Mouse (Mus musculus) liver, embryonic 15.5 days (tissue): ENCODE measurements around the gene Aipl1. TPM values are rescaled to one million over a fixed set of nuclear protein-coding genes. Genes with fewer than 3 reads are reported as not detected.

Source experiments
- ATAC-seq: fragments of 200-750 bp; cut with Nextera tagmentation; 2 replicates; pipeline ENCODE4 v1.8.0; 2017; ENCODE audit warnings: moderate number of reproducible peaks, mild to moderate bottlenecking, moderate library complexity; ENCODE audit not compliant: insufficient read depth
- H3K27ac ChIP-seq: fragments of 300-500 bp; sonication (generic); replicated peaks from 2 replicates; pipeline ENCODE4 v1.5.1; 2015; ENCODE audit warnings: mild to moderate bottlenecking, inconsistent platforms
- H3K27me3 ChIP-seq: fragments of 300-500 bp; sonication (generic); 2 replicates; pipeline ENCODE4 v1.6.1; 2015; ENCODE audit warnings: mild to moderate bottlenecking, inconsistent platforms
- H3K36me3 ChIP-seq: fragments of 300-500 bp; sonication (generic); replicated peaks from 2 replicates; pipeline ENCODE4 v1.6.1; 2015; ENCODE audit warnings: moderate library complexity, mild to moderate bottlenecking, inconsistent platforms
- H3K4me1 ChIP-seq: fragments of 300-500 bp; sonication (generic); replicated peaks from 2 replicates; pipeline ENCODE4 v1.6.1; 2015; ENCODE audit warnings: inconsistent platforms
- H3K4me2 ChIP-seq: fragments of 300-500 bp; sonication (generic); 2 replicates; pipeline ENCODE4 v1.6.1; 2015; ENCODE audit warnings: moderate library complexity, mild to moderate bottlenecking, inconsistent platforms
- H3K4me3 ChIP-seq: fragments of 300-500 bp; sonication (generic); replicated peaks from 2 replicates; pipeline ENCODE4 v1.5.1; 2015; ENCODE audit warnings: mild to moderate bottlenecking, inconsistent platforms
- H3K9ac ChIP-seq: fragments of 300-500 bp; sonication (generic); 2 replicates; pipeline ENCODE4 v1.6.1; 2015; ENCODE audit warnings: moderate library complexity, mild to moderate bottlenecking, inconsistent platforms
- H3K9me3 ChIP-seq: fragments of 300-500 bp; sonication (generic); replicated peaks from 2 replicates; pipeline ENCODE4 v1.6.1; 2016; ENCODE audit warnings: inconsistent platforms
- WGBS: fragments of 180-500 bp; shearing (Covaris S2); methylation state at CpG from one replicate; pipeline ENCODE4 v1.1.7; 2015; ENCODE audit warnings: mixed read lengths; ENCODE audit not compliant: insufficient replicate concordance; 5-methylcytosine and 5-hydroxymethylcytosine counted together
- polyA plus RNA-seq: library from polyadenylated mRNA; unstranded; fragments of >200 nt; fragmentation: Nextera tagmentation; extraction: Ambion mirVana; gene quantifications from 2 replicates; pipeline ENCODE4 v1.2.1, GENCODE M21; 2015

Aipl1 gene
- polyA plus RNA-seq, 1 experiment from 2014 or later: 0.05 TPM

DNA sequence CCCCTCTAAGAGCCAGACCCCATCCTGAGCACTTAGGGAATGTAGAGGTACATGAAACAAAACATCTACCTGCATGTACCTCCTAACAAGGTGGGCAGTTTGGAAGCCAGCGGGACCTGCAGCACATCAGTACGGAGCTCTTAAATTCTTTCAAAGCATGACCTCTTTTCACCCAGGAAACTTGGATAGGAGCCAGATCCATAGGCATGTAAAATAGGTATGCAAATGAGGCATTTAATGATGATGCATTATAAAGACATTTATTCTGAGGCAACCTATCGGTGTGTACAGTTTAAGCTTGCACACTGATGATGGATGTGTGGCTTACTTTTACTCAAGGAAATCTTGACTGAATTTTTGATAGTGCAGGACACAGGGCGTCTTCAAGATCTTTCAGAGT is 22.6 kb downstream of the Aipl1 start:
- Histone ChIP-seq H3K9ac (no peak overlapping the region), H3K9me3 (no peaks in the 10 kb centered on the region), H3K27ac (no peak overlapping the region), H3K4me2 (no peak overlapping the region), H3K4me1 (peaks cover 2% of the 10 kb centered on the region; the same call in 1 of the 2 replicates), H3K27me3 (no peaks in the 10 kb centered on the region), H3K4me3 (no peak overlapping the region), H3K36me3 (no peaks in the 10 kb centered on the region)
- no peak for ATAC-seq
- 69% methylated on average over 4 of the region's 4 CpGs for WGBS

DNA sequence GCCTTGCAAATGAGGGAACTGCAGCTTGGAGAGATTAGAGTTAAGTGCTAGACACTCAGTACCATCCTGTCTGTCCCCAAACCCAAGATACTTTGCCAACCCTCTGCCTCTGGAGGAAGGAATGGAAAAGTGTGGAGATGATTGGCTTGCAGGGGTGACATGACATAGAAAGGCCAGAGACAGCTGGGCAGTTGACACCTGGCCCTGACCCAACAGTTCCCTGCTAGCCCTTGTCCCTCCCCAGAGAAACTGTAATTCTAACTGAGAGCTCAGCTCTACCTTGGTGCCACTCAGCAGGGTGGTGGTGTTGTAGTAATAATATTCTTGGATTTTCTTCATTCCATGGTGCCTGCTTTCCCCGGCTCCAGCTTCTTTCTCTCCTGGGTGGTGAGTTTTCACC is 25.4 kb downstream of the Aipl1 start:
- H3K27ac ChIP-seq: no peak overlapping the region
- H3K4me2 ChIP-seq: no peak overlapping the region
- H3K4me1 ChIP-seq: peaks cover 2% of the 10 kb centered on the region; the same call in 1 of the 2 replicates
- H3K4me3 ChIP-seq: no peak overlapping the region
- no peak for ATAC-seq
- H3K9ac ChIP-seq: no peak overlapping the region
- 46% methylated on average over 1 of the region's 1 CpGs for WGBS
- H3K36me3 ChIP-seq: no peaks in the 10 kb centered on the region
- no peaks in the 10 kb centered on the region for H3K9me3 ChIP-seq
- H3K27me3 ChIP-seq: no peaks in the 10 kb centered on the region

DNA sequence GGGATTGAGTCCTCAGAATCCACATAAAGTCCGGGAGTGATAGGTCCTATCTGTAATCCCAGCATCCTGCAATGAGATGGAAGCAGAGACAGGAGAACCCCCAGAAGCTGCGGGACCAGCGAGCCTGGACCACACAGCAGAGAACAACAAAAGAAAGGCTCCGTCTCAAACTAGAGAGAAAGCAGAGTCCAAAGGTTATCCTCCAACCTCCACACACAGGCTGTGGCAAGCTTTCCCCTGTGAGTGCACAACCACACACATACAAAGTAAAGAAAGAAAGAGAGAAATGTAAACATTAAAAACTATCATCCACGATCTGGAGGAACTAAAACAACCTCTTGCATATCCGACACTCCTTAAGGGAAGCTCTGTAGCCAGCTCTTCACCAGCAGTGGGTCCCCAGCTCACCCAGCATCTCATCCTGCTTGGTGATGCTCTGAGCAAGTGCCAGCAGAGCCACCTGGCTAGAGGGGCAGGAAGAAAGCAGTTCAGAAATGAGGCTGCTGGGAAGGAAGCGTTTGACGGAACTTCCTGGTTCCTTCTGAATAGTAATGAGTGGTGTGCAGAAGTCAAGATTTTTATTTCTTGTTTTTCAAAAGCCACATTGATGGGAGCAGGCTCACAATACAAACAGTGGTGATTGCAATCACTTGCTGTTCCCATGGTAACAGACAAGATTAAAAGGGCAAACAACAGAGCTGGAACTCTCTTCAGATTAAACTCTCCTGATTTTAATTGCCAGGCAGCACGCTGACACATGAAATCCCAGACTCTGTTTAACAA is 26.2 kb downstream of the Aipl1 start:
- no peak for ATAC-seq
- Histone ChIP-seq H3K27ac (no peak overlapping the region), H3K4me2 (no peak overlapping the region), H3K27me3 (no peaks in the 10 kb centered on the region), H3K4me1 (peaks cover 2% of the 10 kb centered on the region; the same call in 1 of the 2 replicates), H3K4me3 (no peak overlapping the region), H3K36me3 (no peaks in the 10 kb centered on the region), H3K9ac (no peak overlapping the region), H3K9me3 (no peaks in the 10 kb centered on the region)
- 33% methylated on average over 9 of the region's 9 CpGs for WGBS

DNA sequence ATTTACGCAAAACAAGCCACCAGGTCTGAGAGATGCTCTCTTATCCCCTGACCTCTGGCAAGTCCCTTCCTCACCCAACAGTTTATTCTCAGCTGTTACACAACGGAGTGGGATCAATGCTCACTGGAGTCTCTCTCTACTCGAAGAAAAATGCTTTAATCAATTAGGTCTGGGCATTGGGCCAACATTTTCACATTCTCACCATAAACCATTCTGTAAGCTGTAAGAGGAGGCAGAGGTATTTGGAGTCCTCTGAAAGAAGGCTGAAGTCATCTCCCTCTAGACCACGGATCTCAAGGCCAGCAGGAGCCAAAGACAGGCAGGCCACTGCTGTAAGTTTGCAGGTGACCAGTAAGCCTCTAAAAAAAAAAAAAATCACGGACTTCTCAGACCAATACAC is 26.9 kb downstream of the Aipl1 start:
- ATAC-seq: no peak
- Histone ChIP-seq H3K9ac (no peak overlapping the region), H3K9me3 (no peaks in the 10 kb centered on the region), H3K36me3 (no peaks in the 10 kb centered on the region), H3K27me3 (no peaks in the 10 kb centered on the region), H3K4me2 (no peak overlapping the region), H3K27ac (no peak overlapping the region), H3K4me1 (peaks cover 2% of the 10 kb centered on the region; the same call in 1 of the 2 replicates), H3K4me3 (no peak overlapping the region)
- WGBS: 44% methylated on average over 5 of the region's 5 CpGs

DNA sequence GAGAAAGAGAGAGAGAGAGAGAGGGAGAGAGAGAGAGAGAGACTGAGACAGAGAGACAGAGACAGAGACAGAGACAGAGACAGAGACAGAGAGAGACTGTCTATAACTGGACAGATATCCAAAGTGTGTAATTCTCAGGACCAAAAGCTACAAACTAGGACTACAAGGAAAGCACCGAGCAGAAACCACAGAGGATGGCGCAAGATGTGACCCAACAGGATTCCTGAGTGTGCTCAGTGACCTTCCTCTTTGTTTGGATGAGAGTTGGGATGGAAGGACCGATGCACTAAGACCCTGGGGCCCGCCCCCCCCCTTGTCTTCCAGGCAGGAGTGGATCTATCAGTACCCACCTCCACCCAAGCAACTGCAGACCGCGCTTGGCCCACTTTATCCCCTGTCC is 31.8 kb downstream of the Aipl1 start:
- ATAC-seq: no peak
- H3K4me3 ChIP-seq: no peak overlapping the region
- WGBS: 70% methylated on average over 6 of the region's 6 CpGs
- H3K9ac ChIP-seq: no peak overlapping the region
- no peaks in the 10 kb centered on the region for H3K9me3 ChIP-seq
- H3K4me2 ChIP-seq: no peak overlapping the region
- no peaks in the 10 kb centered on the region for H3K4me1 ChIP-seq
- H3K27ac ChIP-seq: no peak overlapping the region
- H3K36me3 ChIP-seq: no peaks in the 10 kb centered on the region
- H3K27me3 ChIP-seq: no peaks in the 10 kb centered on the region

DNA sequence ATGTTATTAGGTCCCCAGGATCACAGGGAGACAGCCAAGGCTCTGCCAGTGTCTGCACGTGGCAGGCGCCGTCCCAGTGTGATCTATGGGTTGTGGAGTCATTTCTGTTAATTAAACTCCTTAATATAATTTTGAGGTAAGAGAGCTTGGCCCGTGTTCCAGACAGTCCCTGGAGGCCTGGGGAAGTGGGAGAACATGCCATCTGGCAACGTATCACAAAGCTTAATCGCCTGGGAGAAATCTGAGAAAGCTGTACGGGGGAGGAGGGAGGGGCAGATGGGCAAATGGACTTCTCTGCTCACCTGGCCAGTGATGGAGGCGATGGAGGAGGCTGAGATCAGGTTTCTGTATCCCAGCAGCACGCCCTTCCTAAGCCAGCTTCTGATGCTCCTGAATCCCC is 34.1 kb downstream of the Aipl1 start:
- no peak overlapping the region for H3K4me3 ChIP-seq
- H3K27ac ChIP-seq: no peak overlapping the region
- no peak for ATAC-seq
- no peaks in the 10 kb centered on the region for H3K36me3 ChIP-seq
- no peaks in the 10 kb centered on the region for H3K4me1 ChIP-seq
- no peaks in the 10 kb centered on the region for H3K9me3 ChIP-seq
- no peak overlapping the region for H3K4me2 ChIP-seq
- H3K9ac ChIP-seq: no peak overlapping the region
- WGBS: 68% methylated on average over 9 of the region's 9 CpGs
- H3K27me3 ChIP-seq: no peaks in the 10 kb centered on the region

DNA sequence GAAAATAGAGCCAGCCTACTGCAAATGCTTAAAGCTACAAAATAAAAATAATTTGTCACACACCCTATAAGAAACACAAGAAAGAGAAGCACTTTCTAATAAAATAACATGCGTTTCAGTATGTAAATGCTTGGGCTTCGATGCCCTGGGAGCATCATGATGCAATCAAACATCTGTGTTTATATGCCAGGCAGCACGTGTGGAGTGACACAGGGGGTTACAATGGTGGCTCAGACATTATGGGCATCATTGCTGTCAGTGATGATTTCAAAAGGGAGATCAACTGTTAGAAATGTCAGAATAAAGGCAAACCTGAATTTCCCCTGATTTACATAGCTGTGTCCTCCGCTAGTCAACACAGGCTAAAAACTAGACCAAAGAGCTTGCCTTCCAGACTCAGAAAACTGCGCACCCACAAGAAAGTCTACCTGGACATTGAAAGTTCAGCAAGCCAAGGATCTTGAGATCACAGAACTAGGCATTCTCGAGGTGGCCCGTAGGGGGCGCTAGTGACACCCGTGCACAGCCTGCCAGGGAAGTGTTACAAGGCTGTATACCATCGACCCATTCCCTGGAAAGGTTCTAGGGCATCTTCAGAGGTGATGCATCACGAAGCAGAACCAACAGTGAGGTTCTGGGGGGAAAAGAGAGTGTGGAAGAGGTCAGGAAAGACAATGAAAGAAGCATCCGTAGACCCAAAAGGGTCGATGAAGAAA is 35.0 kb downstream of the Aipl1 start:
- Histone ChIP-seq H3K27me3 (peaks cover 2% of the 10 kb centered on the region; the same call in 1 of the 2 replicates), H3K36me3 (no peaks in the 10 kb centered on the region), H3K9ac (no peak overlapping the region), H3K27ac (no peak overlapping the region), H3K9me3 (no peaks in the 10 kb centered on the region), H3K4me1 (no peaks in the 10 kb centered on the region), H3K4me2 (no peak overlapping the region), H3K4me3 (no peak overlapping the region)
- ATAC-seq: no peak
- WGBS: 31% methylated on average over 13 of the region's 13 CpGs

DNA sequence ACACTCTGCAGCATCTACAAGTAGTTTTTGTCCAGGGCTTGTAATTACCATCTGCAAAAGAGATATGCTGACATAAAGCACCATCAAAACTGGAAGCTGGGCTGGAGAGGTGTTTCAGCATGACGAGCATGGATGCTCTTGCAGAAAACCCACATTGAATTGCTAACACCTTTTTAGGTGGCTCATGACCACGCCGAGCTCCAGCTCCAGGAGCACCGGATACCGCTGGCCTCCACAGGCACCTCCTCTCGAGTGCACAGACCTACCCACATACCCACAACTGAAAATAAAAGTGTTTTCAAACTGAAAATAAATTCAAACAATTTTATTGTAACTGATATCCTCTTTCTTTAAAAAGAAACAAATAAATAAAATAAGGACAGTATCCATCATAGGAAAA is 37.1 kb downstream of the Aipl1 start:
- Histone ChIP-seq H3K4me1 (0 out of 2 replicates have a peak, but pooled peaks cover 3% of the 10 kb centered on the region), H3K27ac (no peak overlapping the region), H3K9ac (no peak overlapping the region), H3K4me2 (no peak overlapping the region), H3K9me3 (no peaks in the 10 kb centered on the region), H3K4me3 (no peak overlapping the region), H3K36me3 (no peaks in the 10 kb centered on the region), H3K27me3 (peaks cover 7% of the 10 kb centered on the region; the same call in 1 of the 2 replicates)
- WGBS: 62% methylated on average over 6 of the region's 6 CpGs
- no peak for ATAC-seq

DNA sequence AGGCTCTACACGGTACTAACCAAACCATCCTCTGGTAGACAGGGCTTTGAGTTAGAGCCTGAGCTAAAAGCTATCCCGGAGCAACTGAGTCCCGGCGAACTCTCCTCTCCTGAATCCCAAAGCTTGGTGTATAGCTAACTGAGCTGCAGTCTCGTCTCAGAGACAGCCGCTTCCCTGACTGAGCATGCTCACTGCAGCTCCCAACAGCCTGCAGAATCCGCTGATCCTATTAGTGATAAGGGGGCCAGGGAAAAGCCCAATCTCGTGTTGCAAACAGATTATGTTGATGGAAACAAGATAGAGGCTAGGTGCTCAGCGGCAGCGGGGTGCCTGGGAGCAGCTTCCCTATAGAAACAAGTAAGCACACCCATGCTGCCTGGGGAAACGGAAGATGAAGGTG is 40.5 kb downstream of the Aipl1 start:
- WGBS: 28% methylated on average over 11 of the region's 11 CpGs
- 0 out of 2 replicates have a peak, but pooled peaks cover 3% of the 10 kb centered on the region for H3K4me1 ChIP-seq
- H3K36me3 ChIP-seq: no peaks in the 10 kb centered on the region
- no peaks in the 10 kb centered on the region for H3K9me3 ChIP-seq
- H3K27ac ChIP-seq: no peak overlapping the region
- no peak overlapping the region for H3K4me3 ChIP-seq
- H3K4me2 ChIP-seq: no peak overlapping the region
- peaks cover 7% of the 10 kb centered on the region; the same call in 1 of the 2 replicates for H3K27me3 ChIP-seq
- no peak for ATAC-seq
- H3K9ac ChIP-seq: no peak overlapping the region

DNA sequence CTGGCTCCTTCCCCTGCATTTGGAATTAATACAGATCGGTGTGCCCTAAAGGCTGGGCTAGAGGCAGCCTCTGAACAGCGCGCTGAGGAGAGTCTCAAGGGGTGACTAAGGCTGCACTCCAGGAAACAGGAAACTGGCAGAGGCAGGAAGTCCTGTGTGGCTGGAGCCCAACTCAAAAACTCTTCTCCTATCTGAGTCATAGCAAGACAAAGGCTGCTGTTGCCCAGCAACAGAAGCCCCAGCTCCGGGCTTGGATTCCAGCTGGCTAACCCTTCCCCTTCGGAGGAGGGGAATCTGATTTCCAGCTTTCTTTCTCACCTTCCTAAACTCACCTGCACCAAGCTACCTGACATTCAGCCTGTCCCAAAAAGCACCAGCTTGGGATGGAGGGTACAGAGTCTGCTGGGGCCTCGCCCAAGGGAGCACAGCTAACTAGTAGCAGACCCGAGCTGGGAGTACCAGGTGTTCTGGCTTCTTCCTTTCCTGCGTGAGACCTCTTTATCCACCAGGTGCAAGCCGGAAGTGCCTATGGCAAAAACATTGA is 41.3 kb downstream of the Aipl1 start:
- peak; percentile 28; the same call in 1 of the 2 replicates for ATAC-seq
- WGBS: 5% methylated on average over 9 of the region's 9 CpGs
- Histone ChIP-seq H3K27me3 (peaks cover 7% of the 10 kb centered on the region; the same call in 1 of the 2 replicates), H3K27ac (no peak overlapping the region), H3K9me3 (no peaks in the 10 kb centered on the region), H3K9ac (no peak overlapping the region), H3K4me3 (no peak overlapping the region), H3K4me2 (peak overlapping the region; percentile 23; the same call in 1 of the 2 replicates), H3K4me1 (0 out of 2 replicates have a peak, but pooled peaks cover 3% of the 10 kb centered on the region), H3K36me3 (no peaks in the 10 kb centered on the region)

DNA sequence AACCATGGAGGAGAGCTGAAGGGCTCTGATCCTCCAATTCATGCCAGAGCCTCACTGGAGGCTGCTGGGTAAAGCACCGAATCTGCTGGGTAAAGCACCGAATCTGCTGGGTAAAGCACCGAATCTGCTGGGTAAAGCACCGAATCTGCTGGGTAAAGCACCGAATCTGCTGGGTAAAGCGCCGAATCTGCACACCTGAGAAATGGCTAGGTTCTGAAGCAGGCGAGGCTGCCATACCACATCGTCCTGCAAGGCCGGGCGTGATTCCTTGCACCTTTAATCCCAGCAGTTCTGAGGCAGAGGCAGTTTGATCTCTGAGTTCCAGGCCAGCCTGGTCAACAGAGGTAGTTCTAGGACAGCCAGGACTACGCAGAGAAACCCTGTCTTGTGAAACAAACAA is 44.9 kb downstream of the Aipl1 start:
- Histone ChIP-seq H3K4me3 (no peak overlapping the region), H3K9ac (no peak overlapping the region), H3K4me2 (no peak overlapping the region), H3K27ac (no peak overlapping the region), H3K27me3 (peaks cover 7% of the 10 kb centered on the region; the same call in 1 of the 2 replicates), H3K36me3 (no peaks in the 10 kb centered on the region), H3K4me1 (0 out of 2 replicates have a peak, but pooled peaks cover 3% of the 10 kb centered on the region), H3K9me3 (no peaks in the 10 kb centered on the region)
- WGBS: 68% methylated on average over 12 of the region's 12 CpGs
- ATAC-seq: no peak
